Mouse (Mus musculus) olfactory bulb, adult 2 months (tissue): Measurements from ENCODE around the gene BC017158. TPM values are rescaled to one million over a fixed set of nuclear protein-coding genes. Genes with fewer than 3 reads are reported as not detected.

ENCODE experiments used
- H3K27ac ChIP-seq: fragments of 200-500 bp; 2 replicates; pipeline ENCODE4 v1.5.1; 2012; ENCODE audit warnings: low read depth, low read length; ENCODE audit not compliant: insufficient read depth
- H3K4me1 ChIP-seq: fragments of 200-500 bp; 2 replicates; pipeline ENCODE4 v1.6.1; 2012; ENCODE audit warnings: low read length; ENCODE audit not compliant: control insufficient read depth, insufficient read depth
- H3K4me3 ChIP-seq: fragments of 200-500 bp; 2 replicates; pipeline ENCODE4 v1.5.1; 2012; ENCODE audit warnings: mild to moderate bottlenecking, low read depth, low read length, moderate library complexity; ENCODE audit not compliant: insufficient read depth
- CTCF ChIP-seq: fragments of 200-500 bp; IDR thresholded peaks from 2 replicates; pipeline ENCODE4 v1.5.1; 2012; ENCODE audit warnings: low read depth, mild to moderate bottlenecking, low read length, moderate library complexity; ENCODE audit not compliant: insufficient read depth
- POLR2A ChIP-seq: fragments of 200-500 bp; IDR thresholded peaks from 2 replicates; pipeline ENCODE4 v1.6.1; 2012; ENCODE audit warnings: mild to moderate bottlenecking, low read depth, low read length, moderate library complexity; ENCODE audit not compliant: insufficient read depth
- WGBS: fragments of 180-500 bp; shearing (Covaris S2); methylation state at CpG from one replicate; pipeline ENCODE4 v1.1.7; 2018; 5-methylcytosine and 5-hydroxymethylcytosine counted together
- polyA plus RNA-seq: library from polyadenylated mRNA; stranded (reverse); fragments of >200 nt; gene quantifications from 2 replicates; pipeline ENCODE4 v1.2.4, GENCODE M21; 2012; ENCODE audit warnings: low replicate concordance; ENCODE audit not compliant: missing spikeins, insufficient read depth, insufficient read length

Gene BC017158
- polyA plus RNA-seq, 1 experiment, result not detected

DNA sequence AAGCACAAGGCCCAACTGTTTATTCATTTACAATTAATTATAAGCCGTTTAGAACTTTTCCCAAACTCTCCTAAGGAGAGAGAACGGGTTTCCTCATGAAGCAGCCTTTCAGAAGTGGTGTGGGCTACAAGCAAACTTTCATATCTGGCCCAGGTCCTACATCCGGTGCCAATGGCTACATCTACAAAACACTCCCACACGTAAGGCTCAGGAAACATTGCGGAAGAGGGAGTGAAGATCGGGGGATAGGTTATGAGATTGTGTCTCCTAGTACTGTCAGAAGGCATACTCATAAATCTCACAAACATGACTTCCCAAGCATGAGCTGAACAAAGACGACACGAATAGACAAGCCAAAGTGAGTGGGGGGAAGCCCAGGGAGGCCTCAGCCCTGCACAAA lies 13.8 kb upstream of the BC017158 start:
- H3K4me3 ChIP-seq, result no peak overlapping the region
- 65% methylated on average over 8 of the region's 8 CpGs for WGBS
- no peak overlapping the region for H3K27ac ChIP-seq
- TF ChIP-seq POLR2A (no peak), CTCF (no peak)
- H3K4me1 ChIP-seq, result peaks cover 24% of the 10 kb centered on the region

DNA sequence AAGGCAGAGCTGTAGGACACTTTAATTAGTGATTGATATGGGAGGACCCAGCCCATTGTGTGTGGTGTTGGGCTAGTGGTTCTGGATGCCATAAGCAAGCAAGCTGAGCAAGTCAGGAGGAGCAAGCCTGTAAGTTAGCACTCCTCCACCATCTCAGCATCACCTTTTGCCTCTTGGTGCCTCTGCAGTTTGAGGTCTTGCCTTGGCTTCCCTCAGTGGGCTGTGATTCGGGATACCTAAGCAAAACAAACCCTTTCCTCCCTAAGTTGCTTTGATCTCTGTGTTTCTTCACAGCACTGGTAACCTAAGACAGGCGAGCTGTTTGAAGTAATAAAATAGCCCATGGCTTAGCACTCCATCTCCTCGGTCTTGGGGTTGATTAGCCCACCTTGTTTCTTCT lies 13.3 kb upstream of the BC017158 start:
- 83% methylated on average over 3 of the region's 3 CpGs for WGBS

DNA sequence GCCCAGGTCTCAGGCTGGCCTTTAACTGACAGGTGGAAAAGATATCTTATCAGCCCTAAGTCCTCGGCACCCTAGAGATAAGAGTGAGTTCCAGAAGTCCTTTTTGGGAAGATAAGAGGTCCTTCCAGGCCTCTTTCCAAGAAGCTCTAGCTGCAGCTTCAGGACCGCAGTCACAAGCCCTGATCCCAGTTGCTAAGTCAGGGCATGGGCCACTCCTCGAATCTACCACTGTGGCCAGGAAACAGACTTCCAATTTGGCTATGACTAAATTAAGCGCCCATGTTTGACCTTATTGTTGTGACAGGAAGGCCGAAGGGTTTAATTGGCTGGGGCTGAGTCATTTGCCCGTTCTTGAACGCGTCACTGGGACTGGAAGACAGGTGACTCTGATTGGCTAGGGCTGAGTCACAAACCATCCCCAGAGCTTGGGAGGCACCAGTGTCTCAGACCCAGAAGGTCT lies 12.3 kb upstream of the BC017158 start:
- H3K27ac ChIP-seq, result peak overlapping the region; percentile 28; the same call in 1 of the 2 replicates
- no peak for TF ChIP-seq POLR2A
- TF ChIP-seq CTCF, result no peak
- H3K4me1 ChIP-seq, result peaks cover 24% of the 10 kb centered on the region
- 42% methylated on average over 8 of the region's 8 CpGs for WGBS
- no peak overlapping the region for H3K4me3 ChIP-seq

More for the DNA sequence above, 13.3 kb upstream of the BC017158 start:
- TF ChIP-seq POLR2A (no peak), CTCF (no peak)
- Histone ChIP-seq H3K27ac (no peak overlapping the region), H3K4me3 (no peak overlapping the region), H3K4me1 (peaks cover 24% of the 10 kb centered on the region)

DNA sequence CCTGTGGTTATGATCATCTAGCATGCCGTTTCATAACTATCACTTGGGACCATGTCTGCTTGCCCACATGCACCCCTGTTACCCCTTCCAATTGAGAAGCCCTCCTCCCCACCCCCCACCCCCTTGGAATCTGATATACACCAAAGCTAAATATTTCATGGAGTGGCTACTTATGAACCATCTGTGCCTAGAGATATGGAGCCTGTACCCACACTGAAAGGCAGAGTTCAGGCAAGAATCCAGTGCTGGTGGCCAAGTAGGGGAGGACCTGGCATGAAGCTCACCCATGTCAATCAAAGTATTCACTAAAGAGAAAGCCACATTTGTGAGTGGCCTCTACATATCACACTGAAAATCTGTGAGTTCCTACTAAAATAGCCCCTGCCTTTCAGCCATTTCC lies 11.8 kb upstream of the BC017158 start:
- Histone ChIP-seq H3K27ac (peak overlapping the region; percentile 28; the same call in 1 of the 2 replicates), H3K4me3 (no peak overlapping the region), H3K4me1 (peaks cover 24% of the 10 kb centered on the region)
- 28% methylated on average over 1 of the region's 1 CpGs for WGBS
- TF ChIP-seq POLR2A, result no peak
- TF ChIP-seq CTCF, result no peak

DNA sequence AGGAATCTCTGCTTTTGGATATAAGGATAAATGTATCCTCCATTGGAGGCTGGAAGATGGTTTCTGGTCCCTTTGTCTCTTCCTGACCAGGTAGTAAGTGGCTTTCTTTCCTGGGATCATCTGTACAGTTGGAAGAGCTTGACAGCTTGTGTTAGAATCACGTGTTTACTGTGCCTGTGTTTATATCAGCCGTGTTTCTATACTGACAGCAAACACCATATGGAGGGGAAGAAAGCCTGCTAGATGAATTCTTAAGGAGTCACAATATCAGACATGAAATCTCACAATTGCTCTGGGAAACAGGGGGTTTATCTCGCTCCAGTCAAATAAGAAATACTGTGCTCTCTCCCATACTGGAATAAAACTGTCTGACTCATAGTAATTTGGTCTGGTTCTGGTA lies 11.2 kb upstream of the BC017158 start:
- H3K27ac ChIP-seq, result no peak overlapping the region
- WGBS, result 41% methylated on average over 3 of the region's 3 CpGs

DNA sequence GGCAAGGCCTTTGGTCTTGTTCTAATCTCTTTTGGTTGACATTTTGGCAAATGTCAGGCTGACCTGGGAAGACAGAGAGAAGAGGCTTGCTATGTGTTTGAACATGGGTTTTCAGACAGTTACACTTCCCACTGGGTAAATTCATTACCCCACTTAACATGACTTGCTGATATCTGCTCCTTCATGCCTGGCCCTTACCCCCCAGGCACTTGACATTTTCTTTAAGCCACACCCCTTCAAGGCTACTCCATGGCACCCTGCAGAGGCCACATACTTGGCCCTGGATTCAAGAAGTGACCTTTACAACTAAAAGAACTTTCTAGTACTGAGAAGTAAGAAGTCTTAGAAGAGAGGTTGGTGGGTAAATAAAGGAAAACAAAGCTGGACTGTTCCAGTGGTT lies 9.9 kb upstream of the BC017158 start:
- TF ChIP-seq CTCF (no peak), POLR2A (no peak)

More for the DNA sequence above, 11.2 kb upstream of the BC017158 start:
- Histone ChIP-seq H3K4me1 (peaks cover 24% of the 10 kb centered on the region), H3K4me3 (no peak overlapping the region)
- TF ChIP-seq POLR2A (no peak), CTCF (no peak)

DNA sequence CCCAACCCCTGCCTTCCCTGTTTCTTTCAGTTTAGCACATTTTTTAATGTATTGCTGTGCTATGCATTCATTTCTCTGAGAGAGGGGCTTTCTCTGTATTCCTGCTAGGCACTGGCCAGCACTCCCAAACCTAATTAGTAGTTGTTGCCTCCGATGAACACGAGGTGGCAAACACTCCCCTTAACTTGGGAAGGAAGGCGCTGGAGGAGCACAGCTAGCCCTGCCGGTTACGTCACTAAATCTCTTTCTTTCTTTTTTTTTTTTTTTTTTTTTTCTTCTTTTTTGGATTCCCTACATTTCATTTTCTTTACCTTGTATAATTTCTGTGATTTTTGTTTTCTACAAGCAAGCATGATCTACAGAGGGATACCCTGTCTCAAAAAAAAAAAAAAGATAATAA lies 6.9 kb upstream of the BC017158 start:
- Histone ChIP-seq H3K4me1 (peaks cover 6% of the 10 kb centered on the region; the same call in 1 of the 2 replicates), H3K27ac (no peak overlapping the region), H3K4me3 (no peak overlapping the region)
- WGBS, result 4% methylated on average over 5 of the region's 5 CpGs
- TF ChIP-seq CTCF, result no peak
- TF ChIP-seq POLR2A, result no peak

More for the DNA sequence above, 9.9 kb upstream of the BC017158 start:
- H3K4me3 ChIP-seq, result no peak overlapping the region
- H3K27ac ChIP-seq, result no peak overlapping the region
- peaks cover 24% of the 10 kb centered on the region for H3K4me1 ChIP-seq

DNA sequence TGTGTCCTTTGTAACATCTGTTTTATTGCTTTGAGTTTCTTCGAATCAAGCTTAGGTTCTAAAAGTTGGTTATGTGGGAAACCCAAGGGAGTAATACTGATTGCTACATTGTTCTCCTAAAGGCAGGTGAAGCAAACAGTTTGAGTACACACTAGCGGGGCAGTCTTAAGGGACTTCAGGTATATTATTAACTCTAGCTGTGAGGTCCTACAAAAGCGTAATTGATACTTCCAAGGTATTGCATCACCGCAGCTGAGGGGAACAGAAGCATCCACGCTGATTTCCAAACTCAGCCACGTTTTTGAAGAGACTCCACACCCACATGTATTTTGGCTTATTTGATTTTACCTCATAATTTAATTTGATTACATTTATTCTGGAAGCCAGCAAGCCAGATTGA lies 6.2 kb upstream of the BC017158 start:
- no peak overlapping the region for H3K4me3 ChIP-seq
- H3K27ac ChIP-seq, result no peak overlapping the region
- WGBS, result 79% methylated on average over 6 of the region's 6 CpGs
- H3K4me1 ChIP-seq, result peaks cover 3% of the 10 kb centered on the region; the same call in 1 of the 2 replicates
- TF ChIP-seq POLR2A (no peak), CTCF (no peak)

DNA sequence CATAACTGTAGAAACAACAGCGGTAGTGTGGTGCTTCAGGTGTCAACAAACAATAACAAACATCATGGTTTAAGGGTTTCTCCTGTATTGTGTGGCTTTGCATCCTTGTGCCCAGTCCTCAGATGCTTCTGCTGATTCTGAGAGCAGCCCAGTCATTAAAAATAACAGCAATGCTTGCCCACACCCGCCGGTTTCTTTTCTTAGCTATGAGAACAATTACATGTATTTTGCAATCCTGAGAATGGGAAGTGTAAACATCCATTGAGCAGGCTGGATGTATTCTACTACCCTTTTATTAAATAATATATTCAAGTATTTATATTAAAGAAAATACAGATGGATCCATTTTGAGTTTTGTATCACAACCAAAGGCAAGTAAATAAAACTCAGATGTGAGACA lies 4.2 kb upstream of the BC017158 start:
- no peak for TF ChIP-seq CTCF
- no peak for TF ChIP-seq POLR2A
- H3K4me3 ChIP-seq, result no peak overlapping the region
- no peak overlapping the region for H3K27ac ChIP-seq
- peaks cover 3% of the 10 kb centered on the region for H3K4me1 ChIP-seq
- 40% methylated on average over 3 of the region's 3 CpGs for WGBS

DNA sequence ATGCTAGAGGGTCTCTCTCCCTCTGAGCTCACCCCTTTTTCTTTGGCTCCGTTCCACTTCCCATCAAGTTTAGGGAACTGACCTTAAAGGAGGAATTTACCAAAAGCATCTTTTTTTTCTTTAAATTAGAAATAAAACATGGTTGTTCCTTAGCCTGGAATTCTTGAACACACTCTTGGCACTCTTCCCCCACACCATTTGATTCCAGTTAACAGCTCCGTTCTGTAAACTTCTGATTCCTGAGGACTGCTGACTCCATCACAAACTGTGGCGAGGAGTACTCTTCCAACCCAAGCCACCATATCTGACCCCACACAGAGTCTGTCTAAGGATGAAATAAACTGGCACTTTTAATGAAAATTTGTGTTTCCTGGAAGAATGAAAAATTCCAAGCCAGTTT lies 3.0 kb upstream of the BC017158 start:
- no peak for TF ChIP-seq POLR2A
- no peak for TF ChIP-seq CTCF
- peaks cover 4% of the 10 kb centered on the region for H3K4me1 ChIP-seq
- no peak overlapping the region for H3K27ac ChIP-seq
- H3K4me3 ChIP-seq, result no peak overlapping the region
- WGBS, result 71% methylated on average over 3 of the region's 3 CpGs
